Mouse (Mus musculus) adrenal gland, postnatal 4 days (tissue): ENCODE measurements around the gene Fam193b. TPM values are rescaled to one million over a fixed set of nuclear protein-coding genes. Genes with fewer than 3 reads are reported as not detected.

Experiments used
- DNase-seq, 2 experiments: peaks; one replicate each; pipeline ENCODE4 v3.0.0; 2021 to 2022; ENCODE audit warnings: low spot score in 2 of 2, mixed read lengths in 2 of 2
- microRNA-seq: library from miRNA; unstranded; fragments of <30 nt; microRNA quantifications from one replicate; pipeline ENCODE4 v1.2.0, GENCODE M21; 2021
- total RNA-seq, 2 experiments: library from RNA; stranded (reverse); gene quantifications; 2 replicates each; pipeline ENCODE4 v1.2.3; 2021

Gene Fam193b
- total RNA-seq, 2 experiments from 2014 or later: 61.6 to 76.7 TPM

- no peak for DNase-seq
Measured at GRCm38 (mm10) chr13:55504390-55504789, 66.5 kb downstream of the Fam193b start.

GRCm38 (mm10) chr13:55502405-55502804 is 68.5 kb downstream of the Fam193b start:
- no peak for DNase-seq

DNA sequence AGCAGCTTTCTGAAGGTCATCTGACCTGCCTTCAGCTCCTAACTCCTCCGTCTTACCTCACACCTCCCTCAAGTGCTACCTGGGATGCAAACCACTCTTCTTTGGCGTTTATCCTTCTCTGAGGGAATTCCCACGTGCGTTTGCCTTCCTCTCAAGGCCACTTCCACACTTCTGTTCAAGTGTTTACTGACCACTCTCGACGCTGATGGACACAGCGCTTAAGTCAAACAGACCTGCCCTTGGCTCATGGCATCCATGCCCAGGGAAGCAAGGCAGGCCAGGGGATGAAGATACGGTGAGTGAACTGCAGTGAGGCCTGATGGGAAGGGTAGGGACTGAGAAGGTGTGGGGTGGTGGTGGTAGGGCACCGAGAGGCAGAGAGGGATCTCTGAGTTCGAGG is 70.3 kb downstream of the Fam193b start:
- no peak for DNase-seq

GRCm38 (mm10) chr13:55498906-55499305 is 72.0 kb downstream of the Fam193b start:
- DNase-seq: no peak

DNA sequence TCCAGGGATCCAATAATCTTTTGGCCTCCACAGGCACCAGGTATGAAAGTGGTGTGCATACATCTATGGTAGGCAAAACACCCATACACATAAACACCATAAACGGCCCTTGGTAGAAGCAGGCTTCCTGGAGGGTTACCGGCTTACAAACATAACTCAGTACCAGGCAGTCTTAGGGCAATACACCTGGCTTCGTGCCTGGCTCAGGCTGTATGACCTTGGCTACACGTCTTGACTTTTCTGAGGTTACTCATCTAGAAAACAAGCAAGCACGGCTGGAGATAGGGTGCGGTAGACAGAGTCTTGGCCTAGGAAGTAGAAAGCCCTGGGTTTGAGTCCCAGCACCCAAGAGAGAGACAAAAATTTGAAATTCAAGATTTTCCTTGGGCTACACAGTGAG is 74.3 kb downstream of the Fam193b start:
- DNase-seq: no peak

DNA sequence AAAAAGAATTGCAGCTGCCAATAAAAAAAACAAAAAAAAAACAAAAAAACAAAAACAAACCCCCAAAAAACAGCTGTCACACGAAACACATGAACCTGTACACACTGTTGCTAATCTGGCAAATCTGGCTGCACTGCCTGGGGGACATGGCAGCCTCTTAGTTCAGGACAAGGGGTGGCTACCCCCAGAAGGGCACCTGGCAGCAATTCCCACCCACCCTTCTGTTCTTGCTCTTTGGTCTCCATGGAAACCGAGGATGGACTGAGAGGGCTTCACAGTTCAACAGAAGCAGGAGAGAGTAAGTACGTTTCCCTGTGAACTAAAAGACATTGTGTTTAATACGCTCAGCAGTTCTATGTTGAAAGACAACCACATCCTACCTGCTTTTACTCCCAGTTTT is 75.2 kb downstream of the Fam193b start:
- no peak for DNase-seq

DNA sequence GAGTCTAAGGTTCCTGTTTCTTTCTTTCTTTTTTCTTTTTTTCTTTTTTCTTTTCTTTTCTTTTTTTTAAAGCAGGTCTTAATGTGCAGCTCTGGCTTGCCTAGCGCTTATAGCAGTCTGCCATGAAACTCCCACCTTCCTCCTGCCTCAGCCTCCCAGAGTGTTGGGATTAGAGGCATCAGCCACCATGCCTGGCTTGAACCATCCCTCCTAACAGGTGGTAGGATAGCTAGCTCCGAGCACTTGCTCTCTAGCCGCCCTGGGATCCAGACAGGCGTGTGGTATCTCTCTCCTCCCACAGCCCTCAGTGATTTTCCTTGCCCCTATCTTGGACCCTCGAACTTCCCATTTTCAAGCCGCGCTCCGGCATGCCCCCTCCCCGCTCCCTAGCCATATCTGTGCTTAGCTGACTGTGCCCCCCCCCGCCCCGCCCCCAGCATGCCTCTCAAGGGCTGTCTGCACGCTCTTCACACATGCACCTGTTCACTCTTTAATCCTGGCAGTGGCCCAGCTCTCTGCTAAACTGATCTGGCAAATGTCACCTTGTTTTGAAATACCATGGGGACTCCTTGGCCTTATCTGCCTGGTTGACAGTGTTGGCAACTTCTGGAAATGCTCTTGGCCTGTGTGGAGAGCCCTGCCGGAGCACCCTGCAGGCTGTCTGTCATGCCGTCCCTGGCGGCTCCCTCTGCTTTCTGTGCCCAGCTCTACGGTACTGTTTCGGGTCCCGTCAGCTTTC is 75.9 kb downstream of the Fam193b start:
- no peak for DNase-seq

DNA sequence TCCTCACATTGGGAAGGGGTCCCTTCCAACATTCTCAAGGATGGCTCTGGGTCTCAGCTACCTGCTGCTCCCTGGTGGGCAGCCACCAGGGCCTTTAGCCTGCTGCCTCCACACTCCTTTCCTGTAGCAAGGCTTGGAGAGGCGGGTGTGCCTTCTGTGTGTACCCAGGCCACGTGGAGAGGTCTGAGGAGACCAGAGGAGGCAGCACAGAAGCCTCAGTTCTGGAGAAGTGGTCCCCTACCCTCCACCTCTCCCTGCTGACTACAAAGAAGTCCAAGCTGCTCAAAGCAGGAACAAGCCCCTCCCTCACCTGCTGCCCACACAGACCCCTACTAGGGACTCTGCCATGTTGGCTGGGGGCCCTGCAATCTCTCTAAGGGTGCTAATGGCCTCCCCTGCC is 76.7 kb downstream of the Fam193b start:
- no peak for DNase-seq

Small RNAs within 50 kb of the gene (microRNA-seq; reads per million reads assigned to microRNA genes)
- gene Mir6945: not detected

Other genes with a start within 250 kb of the Fam193b start
- gene Rab24, start 249.2 kb downstream of the Fam193b start, total RNA-seq: 10 to 100 TPM; 79.8 to 86.9 TPM
- 10 to 100 TPM; 16.2 to 18.0 TPM for gene Mxd3, start 241.3 kb downstream of the Fam193b start, total RNA-seq
- 100 to 1,000 TPM; 105 to 114 TPM for gene Lman2, start 208.3 kb downstream of the Fam193b start, total RNA-seq
- 1 to 10 TPM; 1.0 to 1.1 TPM for gene Rgs14, start 201.4 kb downstream of the Fam193b start, total RNA-seq
- 100 to 1,000 TPM in 1 of 2 experiments, 1 to 10 TPM in 1; 3.5 to 132 TPM for gene Slc34a1, start 172.9 kb downstream of the Fam193b start, total RNA-seq
- gene Pfn3, start 155.9 kb downstream of the Fam193b start, total RNA-seq: not detected
- 10 to 100 TPM in 1 of 2 experiments, 1 to 10 TPM in 1; 1.3 to 36.6 TPM for gene F12, start 144.3 kb downstream of the Fam193b start, total RNA-seq
- 10 to 100 TPM; 54.3 to 56.7 TPM for gene Grk6, start 126.0 kb downstream of the Fam193b start, total RNA-seq
- 1 to 10 TPM; 6.4 to 8.0 TPM for gene Prr7, start 106.9 kb downstream of the Fam193b start, total RNA-seq
- 10 to 100 TPM; 56.4 to 75.6 TPM for gene Dbn1, start 83.0 kb downstream of the Fam193b start, total RNA-seq
- gene Pdlim7, start 57.4 kb downstream of the Fam193b start, total RNA-seq: 10 to 100 TPM; 44.5 to 47.1 TPM
- gene Dok3, start 41.8 kb downstream of the Fam193b start, total RNA-seq: 1 to 10 TPM; 2.6 to 4.7 TPM
- gene Ddx41, start 34.5 kb downstream of the Fam193b start, total RNA-seq: 10 to 100 TPM; 54.0 to 57.4 TPM
- 100 to 1,000 TPM; 167 to 169 TPM for gene Tmed9, start 2.6 kb upstream of the Fam193b start, total RNA-seq
- 10 to 100 TPM; 16.5 to 18.8 TPM for gene B4galt7, start 28.8 kb upstream of the Fam193b start, total RNA-seq
- 10 to 100 TPM; 40.7 to 41.4 TPM for gene Caml, start 51.9 kb upstream of the Fam193b start, total RNA-seq
- gene Ddx46, start 63.9 kb upstream of the Fam193b start, total RNA-seq: 10 to 100 TPM; 57.1 to 57.2 TPM
- 10 to 100 TPM; 64.5 to 66.0 TPM for gene B230219D22Rik, start 122.0 kb upstream of the Fam193b start, total RNA-seq
- 10 to 100 TPM; 53.9 to 54.3 TPM for gene Txndc15, start 143.5 kb upstream of the Fam193b start, total RNA-seq
- gene Pcbd2, start 156.2 kb upstream of the Fam193b start, total RNA-seq: 10 to 100 TPM; 55.0 to 56.2 TPM
- gene Catsper3, start 213.4 kb upstream of the Fam193b start, total RNA-seq: under 1 TPM in 1 of 2 experiments, not detected in 1; 0.31 TPM